Mouse (Mus musculus): ENCODE results near the gene Dab2. TPM values are rescaled to one million over a fixed set of nuclear protein-coding genes. Genes with fewer than 3 reads are reported as not detected.

Gene Dab2
- polyA plus RNA-seq (2012; rRNA removed), result 31.4 and 54.1 TPM in 2 replicates

DNA sequence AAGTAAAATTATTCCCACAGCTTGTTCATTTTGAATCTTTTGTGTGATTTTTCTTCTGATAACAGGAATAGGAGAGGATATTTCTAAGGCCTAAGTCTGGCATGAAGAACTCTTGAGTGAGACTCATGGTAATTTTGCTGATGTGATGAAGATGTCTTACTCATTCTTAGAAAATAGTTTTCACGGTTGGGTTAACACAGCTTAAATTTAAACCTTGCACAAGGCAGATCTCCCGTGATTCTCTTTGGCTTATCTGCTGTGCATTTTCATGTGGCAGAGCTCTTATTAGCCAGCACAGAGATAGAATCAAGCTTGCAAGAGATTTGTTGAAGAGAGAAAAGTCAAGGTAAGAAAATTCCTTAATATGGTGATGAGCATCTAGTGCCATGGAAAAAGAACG lies at the start of gene Dab2:
Dab2 (plus strand) TSS at position 235 of the 400 bp plus-strand sequence.

DNA sequence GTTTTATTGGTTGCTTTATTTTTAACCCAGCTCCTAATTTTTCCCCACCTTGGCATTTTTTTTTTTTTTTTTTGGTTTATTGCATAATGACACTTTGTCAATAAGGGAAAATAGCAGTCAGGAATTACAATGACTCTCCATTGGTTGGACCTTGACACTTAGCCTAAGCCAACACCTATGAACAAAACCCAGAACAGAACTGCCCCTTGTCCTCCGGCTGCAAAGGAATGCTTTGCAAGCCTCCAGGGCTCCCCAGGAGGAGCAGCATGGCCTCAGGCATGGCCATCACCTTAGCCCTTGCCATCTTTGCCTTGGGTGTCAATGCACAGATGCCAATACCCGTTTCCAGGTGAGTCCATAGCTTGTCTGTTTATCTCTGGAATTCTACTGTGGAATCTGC lies 145.5 kb downstream of the Dab2 start, which contains the start of gene C9:
C9 (plus strand) TSS at position 193 of the 400 bp plus-strand sequence.

Other genes with a start within 250 kb of the Dab2 start
- gene C9, start 145.5 kb downstream of the Dab2 start, polyA plus RNA-seq (2012; rRNA removed), result not detected in 2 replicates
- 2.3 and 2.9 TPM in 2 replicates for gene Fyb, start 223.1 kb downstream of the Dab2 start, polyA plus RNA-seq (2012; rRNA removed)

All from central nervous system, embryonic 14 days (tissue).